Mouse (Mus musculus): ENCODE measurements around the gene Ccdc85b. TPM values are rescaled to one million over a fixed set of nuclear protein-coding genes. Genes with fewer than 3 reads are reported as not detected.

The Ccdc85b gene
- total and polyA plus RNA-seq, 3 experiments: 3.0 to 13.1 (median 3.3) TPM

DNA sequence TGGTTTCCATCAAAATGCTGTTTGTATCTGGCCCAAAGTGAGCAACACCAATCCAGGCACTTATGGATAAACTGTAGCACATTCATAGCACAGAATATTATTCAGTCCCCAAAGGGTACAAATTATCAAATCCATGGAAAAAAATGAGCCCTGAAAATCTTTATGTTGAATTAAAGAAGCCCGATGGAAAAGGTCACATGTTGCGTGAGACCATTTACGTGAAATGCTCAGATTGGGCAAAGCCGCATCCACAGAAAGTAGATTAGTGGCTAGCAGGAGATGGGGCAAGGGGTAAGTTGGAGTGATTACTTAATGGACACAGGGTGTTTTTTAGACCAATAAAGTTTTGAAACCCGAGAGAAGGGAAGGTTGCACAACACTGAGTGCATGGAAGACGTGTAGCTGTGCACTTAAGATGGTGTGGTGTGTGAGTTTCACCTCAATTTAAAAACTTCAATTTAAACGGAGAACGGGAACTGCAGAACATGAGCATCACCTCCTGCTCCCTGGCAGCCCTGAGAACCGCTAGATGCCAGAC lies 13.3 kb downstream of the Ccdc85b start:
- ATAC-seq (ENCODE audit: extremely low read depth, insufficient number of reproducible peaks, low FRiP score, poor library complexity, severe bottlenecking) (no peak), DNase-seq (ENCODE audit: low spot score) (no peak)
- H3K36me3 ChIP-seq (replicated peaks): peaks cover 1% of the 10 kb centered on the region
- H3K27me3 ChIP-seq (ENCODE audit: insufficient read depth, low read length): peaks cover 45% of the 10 kb centered on the region
- no peak overlapping the region for H3K4me3 ChIP-seq (ENCODE audit: low read depth, low read length)
- H3K9me3 ChIP-seq (replicated peaks): peaks cover 6% of the 10 kb centered on the region
- TF ChIP-seq GATA1 (IDR thresholded peaks at IDR 0.05; ENCODE audit: borderline replicate concordance, low read length) (no peak), POLR2AphosphoS5 (IDR thresholded peaks at IDR 0.05; ENCODE audit: insufficient replicate concordance, low read depth, low read length) (no peak), TAL1 (conservative IDR thresholded peaks at IDR 0.05; ENCODE audit: low read depth, low read length) (no peak), GATA2 (IDR thresholded peaks at IDR 0.05; ENCODE audit: borderline replicate concordance, low read depth, low read length) (no peak), CTCF (IDR thresholded peaks at IDR 0.05; ENCODE audit: low read depth, low read length) (no peak)
- peaks cover 25% of the 10 kb centered on the region for H3K4me1 ChIP-seq (ENCODE audit: insufficient read depth, low read depth, low read length)

DNA sequence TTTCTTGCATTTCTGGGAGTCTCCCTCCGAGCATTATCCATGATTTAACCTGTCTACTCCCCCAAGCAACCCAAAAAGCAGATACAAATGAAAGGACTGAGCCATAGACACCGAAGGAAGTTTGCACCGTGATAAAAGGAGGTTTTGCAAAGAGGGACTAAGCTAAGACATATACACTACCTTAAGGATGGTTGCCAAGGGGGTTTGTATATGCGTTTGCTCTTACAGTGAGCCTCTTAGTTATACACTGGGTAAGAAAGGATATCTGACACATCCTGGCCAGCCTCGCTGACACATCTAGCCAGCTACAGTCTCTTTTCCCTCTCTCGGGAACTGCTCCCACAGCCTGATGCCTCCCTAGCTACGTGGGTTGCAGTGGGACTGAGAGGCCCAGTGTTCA lies 23.7 kb downstream of the Ccdc85b start:
- no peak for DNase-seq (ENCODE audit: low spot score)
- Histone ChIP-seq H3K36me3 (replicated peaks) (peaks cover 15% of the 10 kb centered on the region), H3K9me3 (replicated peaks) (no peaks in the 10 kb centered on the region), H3K4me3 (ENCODE audit: low read depth, low read length) (peak overlapping the region; percentile 70; the same call in 1 of the 2 replicates), H3K27me3 (ENCODE audit: insufficient read depth, low read length) (peaks cover 26% of the 10 kb centered on the region), H3K4me1 (ENCODE audit: insufficient read depth, low read depth, low read length) (peaks cover 26% of the 10 kb centered on the region)
- TF ChIP-seq TAL1 (conservative IDR thresholded peaks at IDR 0.05; ENCODE audit: low read depth, low read length) (no peak), GATA2 (IDR thresholded peaks at IDR 0.05; ENCODE audit: borderline replicate concordance, low read depth, low read length) (no peak), CTCF (IDR thresholded peaks at IDR 0.05; ENCODE audit: low read depth, low read length) (no peak), POLR2AphosphoS5 (IDR thresholded peaks at IDR 0.05; ENCODE audit: insufficient replicate concordance, low read depth, low read length) (no peak), GATA1 (IDR thresholded peaks at IDR 0.05; ENCODE audit: borderline replicate concordance, low read length) (no peak)
- ATAC-seq (ENCODE audit: extremely low read depth, insufficient number of reproducible peaks, low FRiP score, poor library complexity, severe bottlenecking): no peak

DNA sequence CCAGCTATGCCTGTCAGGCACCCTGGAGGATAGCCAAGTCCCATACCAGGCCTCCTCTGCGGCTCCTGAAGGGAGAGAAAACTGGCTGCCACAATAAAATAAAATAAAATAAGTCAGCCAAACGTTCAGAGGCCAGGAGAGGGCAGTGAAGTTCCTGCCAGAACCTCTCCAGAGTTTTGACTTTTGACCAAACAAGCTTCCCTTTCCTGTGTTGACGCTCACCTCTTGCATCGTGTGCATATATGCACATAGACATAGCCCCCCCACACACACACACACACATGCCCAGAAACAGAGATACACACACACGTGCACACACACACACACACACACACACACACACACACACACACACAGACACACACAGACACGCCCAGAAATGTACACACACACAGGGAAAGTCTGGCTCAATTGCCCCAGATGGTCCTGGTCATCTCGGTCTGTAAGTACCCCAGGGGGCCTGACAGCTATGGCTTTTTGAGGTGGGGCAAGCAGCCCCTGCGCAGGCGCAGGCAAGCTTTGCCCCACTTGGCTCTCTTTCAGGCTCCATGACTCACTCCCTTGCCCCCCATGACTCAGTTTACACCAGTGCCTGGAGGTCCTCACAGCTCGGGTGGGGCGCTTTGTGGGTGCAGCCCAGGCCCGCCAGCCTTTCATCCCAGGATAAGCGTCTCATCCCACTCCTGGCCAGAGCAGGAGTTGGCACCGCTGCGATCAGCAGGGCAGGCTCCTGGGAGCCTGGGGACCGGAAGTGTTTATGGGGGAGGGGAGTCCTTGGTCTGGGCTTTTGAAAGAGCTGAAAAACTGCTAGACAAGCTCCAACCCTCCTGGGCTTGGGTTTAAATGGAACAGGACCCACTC lies 24.5 kb downstream of the Ccdc85b start:
- DNase-seq (ENCODE audit: low spot score): peak; percentile 52
- Histone ChIP-seq H3K27me3 (ENCODE audit: insufficient read depth, low read length) (peaks cover 26% of the 10 kb centered on the region), H3K9me3 (replicated peaks) (no peaks in the 10 kb centered on the region), H3K4me3 (ENCODE audit: low read depth, low read length) (peak overlapping the region; percentile 70), H3K36me3 (replicated peaks) (peaks cover 21% of the 10 kb centered on the region), H3K4me1 (ENCODE audit: insufficient read depth, low read depth, low read length) (peaks cover 28% of the 10 kb centered on the region)
- no peak for TF ChIP-seq TAL1 (conservative IDR thresholded peaks at IDR 0.05; ENCODE audit: low read depth, low read length)
- no peak for TF ChIP-seq GATA2 (IDR thresholded peaks at IDR 0.05; ENCODE audit: borderline replicate concordance, low read depth, low read length)
- TF ChIP-seq GATA1 (IDR thresholded peaks at IDR 0.05; ENCODE audit: borderline replicate concordance, low read length): no peak
- no peak for TF ChIP-seq POLR2AphosphoS5 (IDR thresholded peaks at IDR 0.05; ENCODE audit: insufficient replicate concordance, low read depth, low read length)
- TF ChIP-seq CTCF (IDR thresholded peaks at IDR 0.05; ENCODE audit: low read depth, low read length): no peak
- peak; percentile 28; the same call in 1 of the 2 replicates for ATAC-seq (ENCODE audit: extremely low read depth, insufficient number of reproducible peaks, low FRiP score, poor library complexity, severe bottlenecking)

DNA sequence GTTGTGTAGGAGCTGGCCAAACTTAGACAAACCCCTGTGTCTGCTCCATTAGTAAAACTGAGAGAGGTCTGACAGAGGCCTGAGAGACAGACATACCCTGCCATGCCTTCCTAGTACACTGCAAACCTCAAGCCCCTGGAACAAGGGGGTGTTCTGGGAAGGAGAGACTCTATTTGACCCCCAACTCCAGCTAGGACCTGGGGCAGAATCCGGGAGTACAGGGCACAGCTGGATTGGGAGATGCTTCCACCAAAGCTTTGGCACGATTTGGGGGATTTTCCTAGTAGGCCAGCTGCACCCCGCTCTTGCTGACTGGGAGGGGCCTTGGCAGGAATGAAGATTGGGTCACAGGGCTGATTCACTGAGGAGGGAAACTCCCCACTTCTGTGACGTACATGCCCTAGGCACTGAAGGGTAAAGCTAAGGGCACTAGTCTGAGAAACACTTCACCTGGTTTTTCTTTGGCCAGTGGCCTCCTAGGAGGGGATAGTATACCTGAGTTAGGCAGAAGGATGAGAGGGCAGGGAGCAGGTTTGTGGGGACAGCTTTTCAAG lies 25.7 kb downstream of the Ccdc85b start:
- DNase-seq (ENCODE audit: low spot score): no peak
- Histone ChIP-seq H3K4me1 (ENCODE audit: insufficient read depth, low read depth, low read length) (peaks cover 36% of the 10 kb centered on the region), H3K27me3 (ENCODE audit: insufficient read depth, low read length) (peaks cover 21% of the 10 kb centered on the region), H3K4me3 (ENCODE audit: low read depth, low read length) (no peak overlapping the region), H3K36me3 (replicated peaks) (peaks cover 31% of the 10 kb centered on the region), H3K9me3 (replicated peaks) (no peaks in the 10 kb centered on the region)
- ATAC-seq (ENCODE audit: extremely low read depth, insufficient number of reproducible peaks, low FRiP score, poor library complexity, severe bottlenecking): no peak
- TF ChIP-seq GATA2 (IDR thresholded peaks at IDR 0.05; ENCODE audit: borderline replicate concordance, low read depth, low read length) (no peak), GATA1 (IDR thresholded peaks at IDR 0.05; ENCODE audit: borderline replicate concordance, low read length) (no peak), TAL1 (conservative IDR thresholded peaks at IDR 0.05; ENCODE audit: low read depth, low read length) (no peak), CTCF (IDR thresholded peaks at IDR 0.05; ENCODE audit: low read depth, low read length) (no peak), POLR2AphosphoS5 (IDR thresholded peaks at IDR 0.05; ENCODE audit: insufficient replicate concordance, low read depth, low read length) (no peak)

DNA sequence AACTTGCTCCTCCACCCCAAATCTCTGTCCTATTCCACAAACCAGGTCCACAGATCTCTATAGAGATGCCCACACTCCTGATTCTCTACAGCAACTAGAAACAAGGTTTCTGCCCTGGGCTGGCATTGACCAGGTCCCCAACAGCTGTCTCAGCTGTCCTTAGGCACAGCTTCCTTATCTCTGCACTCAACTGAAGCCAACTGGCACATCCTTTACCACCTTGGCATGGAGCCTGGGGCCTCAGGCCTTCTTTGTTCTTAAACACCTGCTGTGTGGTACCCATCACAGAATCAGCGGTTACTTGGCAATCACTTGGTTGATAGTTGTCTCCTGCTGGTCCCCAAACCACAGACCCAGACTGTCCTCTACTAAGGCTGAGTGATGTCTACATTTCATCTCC lies 27.3 kb downstream of the Ccdc85b start:
- Histone ChIP-seq H3K36me3 (replicated peaks) (peaks cover 44% of the 10 kb centered on the region), H3K4me3 (ENCODE audit: low read depth, low read length) (no peak overlapping the region), H3K4me1 (ENCODE audit: insufficient read depth, low read depth, low read length) (peaks cover 50% of the 10 kb centered on the region), H3K27me3 (ENCODE audit: insufficient read depth, low read length) (peaks cover 16% of the 10 kb centered on the region), H3K9me3 (replicated peaks) (no peaks in the 10 kb centered on the region)
- DNase-seq (ENCODE audit: low spot score): no peak
- TF ChIP-seq CTCF (IDR thresholded peaks at IDR 0.05; ENCODE audit: low read depth, low read length): no peak
- TF ChIP-seq GATA2 (IDR thresholded peaks at IDR 0.05; ENCODE audit: borderline replicate concordance, low read depth, low read length): no peak
- no peak for TF ChIP-seq POLR2AphosphoS5 (IDR thresholded peaks at IDR 0.05; ENCODE audit: insufficient replicate concordance, low read depth, low read length)
- TF ChIP-seq GATA1 (IDR thresholded peaks at IDR 0.05; ENCODE audit: borderline replicate concordance, low read length): no peak
- no peak for TF ChIP-seq TAL1 (conservative IDR thresholded peaks at IDR 0.05; ENCODE audit: low read depth, low read length)
- ATAC-seq (ENCODE audit: extremely low read depth, insufficient number of reproducible peaks, low FRiP score, poor library complexity, severe bottlenecking): no peak

DNA sequence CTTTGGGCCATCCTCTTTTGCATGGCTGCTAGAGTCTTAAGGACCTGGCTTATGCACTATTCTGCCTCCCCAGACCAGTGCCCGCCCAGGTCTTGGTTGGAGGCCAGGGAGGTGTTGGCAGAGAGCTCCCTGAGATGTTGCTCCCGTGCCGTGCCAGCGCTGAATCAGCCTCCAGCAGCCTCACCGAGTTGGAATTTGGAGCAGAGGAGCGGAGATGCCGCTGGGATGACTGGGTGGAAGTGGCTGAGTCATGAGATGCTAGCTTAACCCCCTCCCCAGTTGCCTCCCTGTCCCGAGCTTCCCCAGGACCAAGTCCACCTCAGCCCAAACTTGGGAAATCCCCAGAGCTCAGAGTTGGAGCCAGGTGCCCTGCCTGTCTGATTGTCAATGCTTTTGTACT lies 27.9 kb downstream of the Ccdc85b start:
- Histone ChIP-seq H3K9me3 (replicated peaks) (no peaks in the 10 kb centered on the region), H3K27me3 (ENCODE audit: insufficient read depth, low read length) (peaks cover 11% of the 10 kb centered on the region), H3K4me3 (ENCODE audit: low read depth, low read length) (no peak overlapping the region), H3K36me3 (replicated peaks) (peaks cover 44% of the 10 kb centered on the region), H3K4me1 (ENCODE audit: insufficient read depth, low read depth, low read length) (peaks cover 50% of the 10 kb centered on the region)
- ATAC-seq (ENCODE audit: extremely low read depth, insufficient number of reproducible peaks, low FRiP score, poor library complexity, severe bottlenecking) (no peak), DNase-seq (ENCODE audit: low spot score) (no peak)
- TF ChIP-seq GATA2 (IDR thresholded peaks at IDR 0.05; ENCODE audit: borderline replicate concordance, low read depth, low read length) (no peak), CTCF (IDR thresholded peaks at IDR 0.05; ENCODE audit: low read depth, low read length) (no peak), POLR2AphosphoS5 (IDR thresholded peaks at IDR 0.05; ENCODE audit: insufficient replicate concordance, low read depth, low read length) (no peak), GATA1 (IDR thresholded peaks at IDR 0.05; ENCODE audit: borderline replicate concordance, low read length) (no peak), TAL1 (conservative IDR thresholded peaks at IDR 0.05; ENCODE audit: low read depth, low read length) (no peak)

Data from G1E (cell line).